Mouse (Mus musculus): ENCODE measurements around the gene Dab2ip.

Gene Dab2ip

GRCm38 (mm10) chr2:35598819-35599218 lies 40.8 kb downstream of the Dab2ip start:
- no peak for DNase-seq

GRCm38 (mm10) chr2:35601665-35602064 lies 43.6 kb downstream of the Dab2ip start:
- no peak for DNase-seq

- no peak for DNase-seq
These were observed 49.4 kb downstream of the Dab2ip start for GRCm38 (mm10) chr2:35607476-35607875.

GRCm38 (mm10) chr2:35608856-35609255 lies 50.8 kb downstream of the Dab2ip start:
- DNase-seq = no peak

GRCm38 (mm10) chr2:35609317-35609716 lies 51.3 kb downstream of the Dab2ip start:
- DNase-seq = no peak

- DNase-seq = no peak
These were observed 52.3 kb downstream of the Dab2ip start for GRCm38 (mm10) chr2:35610168-35610951.

- no peak for DNase-seq
These were observed 52.9 kb downstream of the Dab2ip start for GRCm38 (mm10) chr2:35610976-35611375.

GRCm38 (mm10) chr2:35611645-35612044 lies 53.6 kb downstream of the Dab2ip start:
- DNase-seq = no peak

GRCm38 (mm10) chr2:35612297-35612696 lies 54.2 kb downstream of the Dab2ip start:
- DNase-seq = no peak

- DNase-seq = peak; percentile 57
These were observed 55.9 kb downstream of the Dab2ip start for GRCm38 (mm10) chr2:35613946-35614353.

GRCm38 (mm10) chr2:35614411-35614810 lies 56.3 kb downstream of the Dab2ip start:
- no peak for DNase-seq

- DNase-seq = no peak
These were observed 57.3 kb downstream of the Dab2ip start for GRCm38 (mm10) chr2:35615366-35615765.

- DNase-seq = no peak
These were observed 57.9 kb downstream of the Dab2ip start for GRCm38 (mm10) chr2:35615977-35616376.

- DNase-seq = no peak
These were observed 59.0 kb downstream of the Dab2ip start for GRCm38 (mm10) chr2:35616891-35617658.

GRCm38 (mm10) chr2:35618981-35619380 lies 60.9 kb downstream of the Dab2ip start:
- no peak for DNase-seq

GRCm38 (mm10) chr2:35619532-35619931 lies 61.5 kb downstream of the Dab2ip start:
- DNase-seq = no peak

- DNase-seq = no peak
These were observed 62.5 kb downstream of the Dab2ip start for GRCm38 (mm10) chr2:35620364-35621224.

GRCm38 (mm10) chr2:35621225-35621519 lies 63.1 kb downstream of the Dab2ip start:
- no peak for DNase-seq

- DNase-seq = peak; percentile 59
These were observed 63.7 kb downstream of the Dab2ip start for GRCm38 (mm10) chr2:35621796-35622195.

- no peak for DNase-seq
These were observed 64.4 kb downstream of the Dab2ip start for GRCm38 (mm10) chr2:35622261-35623103.

- no peak for DNase-seq
These were observed 65.0 kb downstream of the Dab2ip start for GRCm38 (mm10) chr2:35623104-35623377.

GRCm38 (mm10) chr2:35623431-35624148 lies 65.5 kb downstream of the Dab2ip start:
- DNase-seq = peak; percentile 45
